Mouse (Mus musculus): ENCODE measurements around the gene Mast3. TPM values are rescaled to one million over a fixed set of nuclear protein-coding genes. Genes with fewer than 3 reads are reported as not detected.

Gene Mast3
- polyA plus RNA-seq, 1 experiment from 2014 or later, result 5.7 TPM

GRCm38 (mm10) chr8:70744806-70745205, 60.0 kb downstream of the Mast3 start:
- H3K9me3 ChIP-seq (ENCODE audit: control insufficient read depth, low read length), result no peaks in the 10 kb centered on the region
- no peaks in the 10 kb centered on the region for H3K36me3 ChIP-seq (ENCODE audit: control insufficient read depth, insufficient read depth, low read length)
- no peak for DNase-seq (ENCODE audit: low spot score)
- H3K4me3 ChIP-seq (ENCODE audit: low read depth, low read length), result no peak overlapping the region
- TF ChIP-seq CTCF (IDR thresholded peaks at IDR 0.05; ENCODE audit: low read depth) (no peak), EP300 (optimal IDR thresholded peaks at IDR 0.05) (no peak)
- H3K4me2 ChIP-seq (replicated peaks; ENCODE audit: low read depth), result no peak overlapping the region
- H3K4me1 ChIP-seq (replicated peaks; ENCODE audit: control insufficient read depth, insufficient read depth), result 0 out of 2 replicates have a peak, but pooled peaks cover 3% of the 10 kb centered on the region
- WGBS, result 45% methylated on average over 11 of the region's 11 CpGs
- no peak overlapping the region for H3K9ac ChIP-seq (ENCODE audit: low read length)
- H3K27me3 ChIP-seq (ENCODE audit: control insufficient read depth, insufficient read depth, low read length), result 0 out of 2 replicates have a peak, but pooled peaks cover 5% of the 10 kb centered on the region
- H3K27ac ChIP-seq (replicated peaks), result no peak overlapping the region
- ATAC-seq (ENCODE audit: low FRiP score, low TSS enrichment), result no peak

GRCm38 (mm10) chr8:70743656-70744590, 60.9 kb downstream of the Mast3 start:
- Histone ChIP-seq H3K36me3 (ENCODE audit: control insufficient read depth, insufficient read depth, low read length) (no peaks in the 10 kb centered on the region), H3K4me3 (ENCODE audit: low read depth, low read length) (peak overlapping the region; percentile 28), H3K27me3 (ENCODE audit: control insufficient read depth, insufficient read depth, low read length) (0 out of 2 replicates have a peak, but pooled peaks cover 5% of the 10 kb centered on the region), H3K9ac (ENCODE audit: low read length) (peak overlapping the region; percentile 31; the same call in 1 of the 2 replicates), H3K9me3 (ENCODE audit: control insufficient read depth, low read length) (no peaks in the 10 kb centered on the region), H3K4me1 (replicated peaks; ENCODE audit: control insufficient read depth, insufficient read depth) (0 out of 2 replicates have a peak, but pooled peaks cover 3% of the 10 kb centered on the region), H3K27ac (replicated peaks) (no peak overlapping the region), H3K4me2 (replicated peaks; ENCODE audit: low read depth) (peak overlapping the region; percentile 49)
- ATAC-seq (ENCODE audit: low FRiP score, low TSS enrichment) (peak; percentile 39; the same call in 1 of the 2 replicates), DNase-seq (ENCODE audit: low spot score) (no peak)
- 7% methylated on average over 48 of the region's 48 CpGs for WGBS
- TF ChIP-seq CTCF (IDR thresholded peaks at IDR 0.05; ENCODE audit: low read depth) (no peak), EP300 (optimal IDR thresholded peaks at IDR 0.05) (no peak)

- Histone ChIP-seq H3K27ac (replicated peaks) (no peak overlapping the region), H3K4me2 (replicated peaks; ENCODE audit: low read depth) (peak overlapping the region; percentile 49; the same call in 1 of the 2 replicates), H3K9ac (ENCODE audit: low read length) (no peak overlapping the region), H3K4me1 (replicated peaks; ENCODE audit: control insufficient read depth, insufficient read depth) (0 out of 2 replicates have a peak, but pooled peaks cover 3% of the 10 kb centered on the region), H3K4me3 (ENCODE audit: low read depth, low read length) (peak overlapping the region; percentile 28; the same call in 1 of the 2 replicates), H3K36me3 (ENCODE audit: control insufficient read depth, insufficient read depth, low read length) (no peaks in the 10 kb centered on the region), H3K9me3 (ENCODE audit: control insufficient read depth, low read length) (no peaks in the 10 kb centered on the region), H3K27me3 (ENCODE audit: control insufficient read depth, insufficient read depth, low read length) (0 out of 2 replicates have a peak, but pooled peaks cover 5% of the 10 kb centered on the region)
- TF ChIP-seq CTCF (IDR thresholded peaks at IDR 0.05; ENCODE audit: low read depth) (no peak), EP300 (optimal IDR thresholded peaks at IDR 0.05) (no peak)
- DNase-seq (ENCODE audit: low spot score) (no peak), ATAC-seq (ENCODE audit: low FRiP score, low TSS enrichment) (no peak)
- 6% methylated on average over 36 of the region's 38 CpGs for WGBS
These were observed 61.7 kb downstream of the Mast3 start for GRCm38 (mm10) chr8:70742981-70743655.

- no peaks in the 10 kb centered on the region for H3K9me3 ChIP-seq (ENCODE audit: control insufficient read depth, low read length)
- 0 out of 2 replicates have a peak, but pooled peaks cover 3% of the 10 kb centered on the region for H3K4me1 ChIP-seq (replicated peaks; ENCODE audit: control insufficient read depth, insufficient read depth)
- DNase-seq (ENCODE audit: low spot score), result no peak
- 48% methylated on average over 11 of the region's 11 CpGs for WGBS
- no peak for ATAC-seq (ENCODE audit: low FRiP score, low TSS enrichment)
- no peak overlapping the region for H3K4me2 ChIP-seq (replicated peaks; ENCODE audit: low read depth)
- H3K9ac ChIP-seq (ENCODE audit: low read length), result no peak overlapping the region
- no peak overlapping the region for H3K27ac ChIP-seq (replicated peaks)
- no peak overlapping the region for H3K4me3 ChIP-seq (ENCODE audit: low read depth, low read length)
- 0 out of 2 replicates have a peak, but pooled peaks cover 5% of the 10 kb centered on the region for H3K27me3 ChIP-seq (ENCODE audit: control insufficient read depth, insufficient read depth, low read length)
- TF ChIP-seq EP300 (optimal IDR thresholded peaks at IDR 0.05) (no peak), CTCF (IDR thresholded peaks at IDR 0.05; ENCODE audit: low read depth) (no peak)
- H3K36me3 ChIP-seq (ENCODE audit: control insufficient read depth, insufficient read depth, low read length), result no peaks in the 10 kb centered on the region
These were observed 62.7 kb downstream of the Mast3 start for GRCm38 (mm10) chr8:70742176-70742575.

GRCm38 (mm10) chr8:70741661-70742060, 63.2 kb downstream of the Mast3 start:
- Histone ChIP-seq H3K4me1 (replicated peaks; ENCODE audit: control insufficient read depth, insufficient read depth) (0 out of 2 replicates have a peak, but pooled peaks cover 3% of the 10 kb centered on the region), H3K4me2 (replicated peaks; ENCODE audit: low read depth) (no peak overlapping the region), H3K27me3 (ENCODE audit: control insufficient read depth, insufficient read depth, low read length) (0 out of 2 replicates have a peak, but pooled peaks cover 5% of the 10 kb centered on the region), H3K27ac (replicated peaks) (no peak overlapping the region), H3K9me3 (ENCODE audit: control insufficient read depth, low read length) (no peaks in the 10 kb centered on the region), H3K4me3 (ENCODE audit: low read depth, low read length) (no peak overlapping the region), H3K36me3 (ENCODE audit: control insufficient read depth, insufficient read depth, low read length) (no peaks in the 10 kb centered on the region), H3K9ac (ENCODE audit: low read length) (no peak overlapping the region)
- TF ChIP-seq CTCF (IDR thresholded peaks at IDR 0.05; ENCODE audit: low read depth) (no peak), EP300 (optimal IDR thresholded peaks at IDR 0.05) (no peak)
- no peak for DNase-seq (ENCODE audit: low spot score)
- WGBS, result 52% methylated on average over 5 of the region's 5 CpGs
- ATAC-seq (ENCODE audit: low FRiP score, low TSS enrichment), result no peak
